Mouse (Mus musculus) colon, adult 2 months (tissue): ENCODE measurements around the gene Kdm4d. TPM values are rescaled to one million over a fixed set of nuclear protein-coding genes. Genes with fewer than 3 reads are reported as not detected.

ENCODE experiments used
- polyA plus RNA-seq: library from polyadenylated mRNA; depleted of rRNA; stranded (reverse); fragments of >200 nt; gene quantifications from 2 replicates; pipeline ENCODE4 v1.2.3, GENCODE M21; 2012; rRNA removed

The Kdm4d gene
- polyA plus RNA-seq, result 0.07 and 0.13 TPM in 2 replicates

GRCm38 (mm10) chr9:14500023-14500915 is at the start of gene Kdm4d, which contains the start of gene Cwc15:
Gene Kdm4d (minus strand): TSS chr9:14500482.
Gene Cwc15 (plus strand): TSS chr9:14500617.

Other genes with a start within 250 kb of the Kdm4d start
- gene Sesn3, start 225.4 kb downstream of the Kdm4d start, polyA plus RNA-seq, result 9.1 and 11.2 TPM in 2 replicates
- 697 and 1,273 TPM in 2 replicates for gene Endod1, start 119.0 kb downstream of the Kdm4d start, polyA plus RNA-seq
- gene Cwc15, start 135 bp upstream of the Kdm4d start, polyA plus RNA-seq, result 4.0 and 8.0 TPM in 2 replicates
- gene Amotl1, start 144.6 kb upstream of the Kdm4d start, polyA plus RNA-seq, result 13.2 and 14.4 TPM in 2 replicates
- gene Piwil4, start 240.3 kb upstream of the Kdm4d start, polyA plus RNA-seq, result 4.6 and 4.9 TPM in 2 replicates